Mouse (Mus musculus) G1E (cell line): ENCODE data around the gene Pitpnc1. TPM values are rescaled to one million over a fixed set of nuclear protein-coding genes. Genes with fewer than 3 reads are reported as not detected.

ENCODE experiments used
- ATAC-seq: 2 replicates; pipeline ENCODE4 v1.8.0; 2016; ENCODE audit warnings: mild to moderate bottlenecking; ENCODE audit not compliant: insufficient number of reproducible peaks, poor library complexity, low FRiP score, severe bottlenecking; ENCODE audit errors: extremely low read depth
- DNase-seq: peaks from one replicate; pipeline ENCODE4 v3.0.0; 2012; ENCODE audit warnings: low spot score
- H3K27me3 ChIP-seq: 2 replicates; pipeline ENCODE4 v1.6.1; 2012; ENCODE audit warnings: mild to moderate bottlenecking, low read length, inconsistent platforms; ENCODE audit not compliant: insufficient read depth
- H3K36me3 ChIP-seq: replicated peaks from 2 replicates; pipeline ENCODE3; 2012; ENCODE audit warnings: mild to moderate bottlenecking, inconsistent platforms
- H3K4me1 ChIP-seq: 2 replicates; pipeline ENCODE4 v1.6.1; 2012; ENCODE audit warnings: low read depth, low read length, inconsistent platforms, mixed read lengths; ENCODE audit not compliant: insufficient read depth
- H3K4me3 ChIP-seq: 2 replicates; pipeline ENCODE4 v1.5.1; 2012; ENCODE audit warnings: low read depth, mild to moderate bottlenecking, inconsistent platforms, low read length, moderate library complexity, mixed read lengths
- H3K9me3 ChIP-seq: replicated peaks from 2 replicates; pipeline ENCODE4 v1.6.1; 2012; ENCODE audit warnings: inconsistent platforms
- CTCF ChIP-seq: IDR thresholded peaks from 2 replicates; pipeline ENCODE4 v1.5.1; 2012; ENCODE audit warnings: low read depth, low read length, inconsistent platforms, mixed read lengths
- GATA1 ChIP-seq: IDR thresholded peaks from 2 replicates; pipeline ENCODE4 v1.6.1; 2012; ENCODE audit warnings: borderline replicate concordance, low read length, inconsistent platforms, mixed read lengths
- GATA2 ChIP-seq: IDR thresholded peaks from 2 replicates; pipeline ENCODE4 v1.6.1; 2012; ENCODE audit warnings: low read depth, low read length, inconsistent platforms, borderline replicate concordance
- POLR2AphosphoS5 ChIP-seq: IDR thresholded peaks from 2 replicates; pipeline ENCODE4 v1.6.1; 2012; ENCODE audit warnings: low read depth, low read length, inconsistent platforms; ENCODE audit not compliant: insufficient replicate concordance
- TAL1 ChIP-seq: conservative IDR thresholded peaks from 2 replicates; pipeline ENCODE4 v1.6.1; 2012; ENCODE audit warnings: low read depth, low read length, inconsistent platforms, mixed read lengths
- polyA plus RNA-seq: library from polyadenylated mRNA; stranded (reverse); fragments of >175 nt; gene quantifications from 2 replicates; pipeline ENCODE4 v1.2.3, GENCODE M21; 2012
- total RNA-seq, 2 experiments: library from RNA; stranded (forward) in 1 of 2; stranded (reverse) in 1 of 2; fragments of 200-1000 nt in 1 of 2; fragments of >200 nt in 1 of 2; fragmentation: Nextera tagmentation in 1 of 2; gene quantifications; 2 replicates each; pipeline ENCODE4 v1.2.3; 2014 to 2017

Gene Pitpnc1
- total and polyA plus RNA-seq, 3 experiments = 9.9 to 53.5 (median 31.5) TPM

DNA sequence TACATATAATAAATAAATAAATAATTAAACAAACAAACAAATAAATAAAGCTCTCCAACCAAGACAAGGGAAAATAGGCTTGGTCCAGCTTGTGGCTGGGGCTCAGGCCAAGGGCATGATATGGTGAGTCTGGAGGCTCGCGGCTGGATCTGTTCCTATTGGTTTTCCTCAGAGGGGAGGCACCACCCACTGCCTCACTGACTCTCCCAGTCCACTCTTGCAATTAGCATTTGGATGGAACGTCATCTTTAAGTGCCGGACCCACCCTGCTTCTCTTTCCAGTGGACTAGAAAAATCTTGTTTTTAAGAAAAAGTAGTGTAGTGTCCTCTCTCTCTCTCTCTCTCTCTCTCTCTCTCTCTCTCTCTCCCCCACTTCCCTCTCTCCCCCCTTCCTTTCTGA is 204.6 kb downstream of the Pitpnc1 start:
- ATAC-seq (no peak), DNase-seq (no peak)
- H3K36me3 ChIP-seq = peaks cover 73% of the 10 kb centered on the region
- no peaks in the 10 kb centered on the region for H3K27me3 ChIP-seq
- no peaks in the 10 kb centered on the region for H3K4me1 ChIP-seq
- TF ChIP-seq TAL1 (no peak), POLR2AphosphoS5 (no peak), CTCF (no peak), GATA2 (no peak)
- H3K4me3 ChIP-seq = no peak overlapping the region
- H3K9me3 ChIP-seq = peaks cover 6% of the 10 kb centered on the region

DNA sequence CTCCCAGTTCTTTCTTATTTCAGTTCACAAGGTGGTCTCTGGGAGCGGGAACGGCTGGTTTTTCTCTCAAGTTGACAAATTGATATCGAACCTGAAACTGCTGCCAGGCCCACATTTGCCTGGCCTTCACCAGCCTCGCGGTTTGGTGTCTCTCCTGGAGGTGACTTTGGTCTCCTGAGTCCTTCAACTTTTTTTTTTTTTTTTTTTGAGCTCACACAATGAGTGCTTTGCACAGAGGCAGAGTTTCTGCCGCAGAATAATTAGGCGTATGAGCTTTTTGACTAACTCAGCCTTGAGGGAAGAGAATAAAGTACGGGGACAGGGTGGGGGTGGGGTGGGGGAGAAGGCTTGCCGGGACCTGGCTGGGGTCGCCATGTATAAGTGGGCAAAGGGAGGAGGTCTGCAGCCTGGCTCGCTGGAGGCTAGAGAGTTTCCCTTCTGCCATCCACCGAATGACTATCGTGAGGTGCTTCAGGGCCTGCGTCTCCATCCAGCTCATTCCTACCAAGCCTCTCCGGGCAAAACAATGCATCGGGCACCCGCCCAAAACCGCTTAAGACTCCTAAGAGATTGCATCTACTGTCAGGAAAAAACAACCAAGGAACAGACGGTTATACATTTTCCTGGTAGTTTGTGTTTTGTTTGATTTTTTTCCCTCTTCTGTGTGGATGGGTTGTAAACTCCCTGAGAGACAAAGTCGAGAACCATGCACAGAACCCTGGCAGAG is 205.4 kb downstream of the Pitpnc1 start:
- ATAC-seq = no peak
- peaks cover 6% of the 10 kb centered on the region for H3K9me3 ChIP-seq
- H3K4me1 ChIP-seq = no peaks in the 10 kb centered on the region
- H3K27me3 ChIP-seq = no peaks in the 10 kb centered on the region
- peaks cover 70% of the 10 kb centered on the region for H3K36me3 ChIP-seq
- no peak for DNase-seq
- no peak overlapping the region for H3K4me3 ChIP-seq
- TF ChIP-seq TAL1 (no peak), GATA2 (no peak), CTCF (no peak), POLR2AphosphoS5 (no peak), GATA1 (no peak)

DNA sequence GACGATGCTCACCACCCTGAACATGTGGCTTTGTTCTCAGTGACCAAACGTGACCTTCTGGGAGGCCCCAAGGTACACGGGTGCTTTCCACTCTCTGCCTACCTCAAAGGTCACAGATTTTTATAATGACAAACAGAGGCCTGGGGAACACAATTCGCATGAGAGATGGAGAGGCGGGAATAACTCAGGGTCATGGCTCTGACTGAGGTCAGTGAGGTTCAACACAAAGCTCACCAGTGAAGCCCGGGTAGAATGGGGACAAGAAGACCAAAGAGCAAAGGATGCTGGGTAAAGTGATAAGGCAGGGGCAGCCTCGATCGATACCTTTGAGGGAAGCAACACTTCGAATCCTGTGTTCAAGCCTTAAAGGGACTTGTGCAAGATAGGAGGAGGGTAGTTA is 206.7 kb downstream of the Pitpnc1 start:
- no peak for ATAC-seq

DNA sequence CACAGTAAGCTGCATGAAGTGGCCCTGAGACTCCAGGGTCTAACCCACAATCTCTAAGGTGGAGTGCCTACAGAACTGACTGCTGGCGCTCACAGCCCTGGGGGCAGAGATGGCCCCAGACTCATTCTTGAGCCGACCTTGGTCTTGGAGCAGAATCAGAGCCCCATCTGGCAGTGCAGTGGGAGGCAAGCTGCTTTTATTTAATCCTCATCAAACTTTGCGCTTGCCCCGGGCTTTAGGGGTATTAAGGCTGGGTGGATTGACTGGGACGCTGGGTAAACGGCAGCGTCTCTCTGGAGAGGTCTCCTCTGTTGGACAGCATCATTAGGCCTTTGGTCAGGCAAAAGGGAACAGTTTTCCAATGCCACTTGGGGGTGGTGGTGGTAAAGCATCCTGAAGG is 211.1 kb downstream of the Pitpnc1 start:
- peaks cover 76% of the 10 kb centered on the region for H3K36me3 ChIP-seq
- H3K4me3 ChIP-seq = no peak overlapping the region
- H3K9me3 ChIP-seq = no peaks in the 10 kb centered on the region
- DNase-seq (no peak), ATAC-seq (no peak)
- H3K27me3 ChIP-seq = no peaks in the 10 kb centered on the region
- TF ChIP-seq GATA2 = no peak
- no peak for TF ChIP-seq GATA1
- no peak for TF ChIP-seq POLR2AphosphoS5
- no peak for TF ChIP-seq CTCF
- TF ChIP-seq TAL1 = no peak
- H3K4me1 ChIP-seq = no peaks in the 10 kb centered on the region

More for the DNA sequence above, 206.7 kb downstream of the Pitpnc1 start:
- DNase-seq = no peak
- H3K9me3 ChIP-seq = peaks cover 6% of the 10 kb centered on the region
- H3K36me3 ChIP-seq = peaks cover 70% of the 10 kb centered on the region
- no peak overlapping the region for H3K4me3 ChIP-seq
- TF ChIP-seq TAL1 = no peak
- TF ChIP-seq POLR2AphosphoS5 = no peak
- TF ChIP-seq GATA1 = no peak
- TF ChIP-seq CTCF = no peak
- no peak for TF ChIP-seq GATA2
- H3K27me3 ChIP-seq = no peaks in the 10 kb centered on the region
- no peaks in the 10 kb centered on the region for H3K4me1 ChIP-seq

DNA sequence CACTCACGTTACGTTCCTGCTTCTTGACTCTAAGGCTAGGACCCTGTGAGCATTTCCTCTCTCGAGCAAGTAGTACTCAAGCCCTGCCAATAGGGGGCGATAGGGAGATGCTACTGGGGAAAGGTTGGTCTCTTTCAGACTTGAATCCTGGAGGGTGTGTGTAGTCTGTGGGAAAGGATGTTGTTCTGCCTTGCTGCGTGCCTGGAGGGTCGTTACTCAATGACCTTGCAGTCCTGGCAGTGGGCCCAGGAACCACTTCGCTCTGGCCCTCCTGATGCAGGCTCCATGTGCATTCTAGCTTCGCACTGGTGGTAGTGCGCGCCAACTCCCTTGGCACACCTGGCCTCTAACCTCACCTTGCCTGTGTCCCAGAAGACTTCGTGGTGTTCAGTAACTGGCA is 215.3 kb downstream of the Pitpnc1 start:
- Histone ChIP-seq H3K36me3 (peaks cover 83% of the 10 kb centered on the region), H3K9me3 (no peaks in the 10 kb centered on the region), H3K27me3 (no peaks in the 10 kb centered on the region), H3K4me1 (no peaks in the 10 kb centered on the region), H3K4me3 (no peak overlapping the region)
- ATAC-seq (no peak), DNase-seq (no peak)
- no peak for TF ChIP-seq POLR2AphosphoS5
- no peak for TF ChIP-seq GATA2
- TF ChIP-seq CTCF = peak; percentile 75
- TF ChIP-seq GATA1 = no peak
- no peak for TF ChIP-seq TAL1

DNA sequence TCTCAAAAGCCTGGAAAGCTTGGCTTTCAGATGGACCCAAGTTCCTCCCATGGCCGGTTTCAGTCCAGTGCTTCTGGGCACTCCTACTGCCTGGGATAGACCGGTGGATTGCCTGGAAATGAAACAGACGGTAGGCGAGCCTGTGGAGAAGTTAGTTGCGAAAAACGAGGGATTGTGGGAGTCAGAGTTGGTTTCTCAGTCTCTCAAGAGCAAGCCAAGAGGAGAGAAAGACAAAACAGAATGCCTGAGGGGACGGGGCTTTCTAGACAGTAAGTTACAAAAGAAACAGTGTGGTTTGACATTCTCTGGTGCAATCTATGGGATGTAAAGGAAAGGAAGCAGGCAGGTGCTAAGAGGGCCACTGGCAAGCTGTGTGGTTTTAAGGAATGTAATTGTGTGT is 216.3 kb downstream of the Pitpnc1 start:
- no peaks in the 10 kb centered on the region for H3K4me1 ChIP-seq
- H3K4me3 ChIP-seq = no peak overlapping the region
- DNase-seq (no peak), ATAC-seq (no peak)
- H3K9me3 ChIP-seq = no peaks in the 10 kb centered on the region
- no peak for TF ChIP-seq TAL1
- TF ChIP-seq POLR2AphosphoS5 = no peak
- TF ChIP-seq CTCF = no peak
- no peak for TF ChIP-seq GATA2
- peaks cover 84% of the 10 kb centered on the region for H3K36me3 ChIP-seq
- H3K27me3 ChIP-seq = no peaks in the 10 kb centered on the region
